Mouse (Mus musculus) thymus, postnatal 0 days (tissue): Measurements from ENCODE around the gene Kif5a. TPM values are rescaled to one million over a fixed set of nuclear protein-coding genes. Genes with fewer than 3 reads are reported as not detected.
"Not testable (repeated sequence)": the region's sequence is repeated elsewhere in the genome, so short reads cannot be mapped to it uniquely, and the experiment has no call there.

Experiments
- DNase-seq: peaks from one replicate; pipeline ENCODE4 v3.0.0-alpha.2; 2015; ENCODE audit warnings: low spot score
- polyA plus RNA-seq: library from polyadenylated mRNA; unstranded; fragments of >200 nt; fragmentation: Nextera tagmentation; extraction: Ambion mirVana; gene quantifications from 2 replicates; pipeline ENCODE4 v1.2.1, GENCODE M21; 2015

Gene Kif5a
- 0.13 and 0.32 TPM in 2 replicates for polyA plus RNA-seq

DNA sequence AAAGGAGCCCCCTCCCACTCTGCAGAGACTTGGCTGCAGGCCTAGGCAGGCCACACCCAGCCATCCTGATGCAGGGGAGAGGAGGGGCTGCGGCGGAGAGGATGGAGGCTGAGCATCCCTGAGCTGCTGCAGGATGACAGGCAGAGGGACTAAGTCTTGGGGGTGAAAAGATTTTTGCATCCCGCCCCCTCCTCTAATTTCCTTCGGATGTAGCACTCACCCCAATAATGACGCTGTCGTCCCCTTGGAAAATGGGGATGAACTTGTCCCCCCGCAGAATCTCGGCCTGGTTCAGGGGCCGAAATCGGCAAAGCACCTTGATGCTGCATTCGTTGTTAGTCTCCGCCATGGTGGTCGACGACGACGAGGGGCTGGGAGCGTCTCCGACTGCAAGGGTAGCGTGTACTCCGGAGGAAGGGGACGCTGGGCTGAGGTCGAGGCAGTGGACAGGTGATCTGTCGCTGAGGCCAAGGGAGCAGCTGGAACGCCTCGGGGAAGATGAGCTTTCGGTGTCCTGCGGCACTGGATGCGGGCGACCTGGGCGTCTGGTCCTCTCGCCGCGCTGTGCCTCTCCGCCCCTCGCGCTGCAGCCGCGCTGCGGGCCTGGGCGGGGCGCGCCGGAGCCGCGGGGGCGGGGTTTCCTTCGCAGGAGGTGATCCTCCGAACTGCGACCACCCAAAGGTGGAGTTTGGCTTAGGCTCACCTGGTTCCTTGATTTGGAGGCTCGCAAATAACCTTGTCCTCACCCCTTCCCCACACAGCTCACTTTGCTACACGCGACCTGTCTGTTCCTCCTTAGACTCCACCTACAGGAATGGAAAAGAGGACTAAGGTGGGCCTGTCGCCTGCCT, at the start of gene Kif5a:
Gene Kif5a, minus strand, starts transcription at position 801 of the 851 bp plus-strand sequence.
- DNase-seq, result peak; percentile 44

DNA sequence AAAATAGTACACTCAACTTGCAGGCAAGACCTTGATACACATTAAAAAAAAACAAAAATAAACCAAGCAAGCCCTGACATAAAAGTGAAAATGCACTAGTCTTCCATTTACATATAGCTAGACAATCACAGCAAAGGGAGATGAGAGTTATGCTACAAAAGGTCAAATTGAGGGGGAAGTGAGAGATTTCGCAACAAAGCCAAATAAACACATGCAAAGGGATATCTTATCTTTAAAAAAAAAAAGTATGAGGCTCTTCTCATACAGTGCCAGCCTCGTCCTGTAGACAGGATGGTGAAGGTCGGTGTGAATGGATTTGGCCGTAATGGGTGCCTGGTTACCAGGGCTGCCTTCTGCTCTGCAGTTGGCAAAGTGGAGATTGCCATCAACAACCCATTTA, 49.7 kb upstream of the Kif5a start:
- DNase-seq, result no peak

DNA sequence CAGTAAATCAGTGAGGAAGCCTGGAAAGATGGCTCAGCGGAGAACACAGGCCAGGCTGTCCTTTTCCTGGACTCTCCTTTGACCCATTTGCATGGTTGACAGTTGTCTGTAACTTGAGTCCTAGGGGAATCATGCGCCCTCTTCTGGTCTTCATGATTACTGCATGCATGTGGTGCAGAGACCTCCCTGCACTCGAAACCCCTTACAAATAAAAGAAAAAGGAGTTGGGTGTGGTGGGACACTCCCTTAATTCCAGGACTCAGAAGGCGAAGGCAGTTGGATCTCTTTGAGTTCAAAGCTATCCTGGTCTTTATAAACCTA, 49.2 kb upstream of the Kif5a start:
- DNase-seq, result peak; percentile 88

DNA sequence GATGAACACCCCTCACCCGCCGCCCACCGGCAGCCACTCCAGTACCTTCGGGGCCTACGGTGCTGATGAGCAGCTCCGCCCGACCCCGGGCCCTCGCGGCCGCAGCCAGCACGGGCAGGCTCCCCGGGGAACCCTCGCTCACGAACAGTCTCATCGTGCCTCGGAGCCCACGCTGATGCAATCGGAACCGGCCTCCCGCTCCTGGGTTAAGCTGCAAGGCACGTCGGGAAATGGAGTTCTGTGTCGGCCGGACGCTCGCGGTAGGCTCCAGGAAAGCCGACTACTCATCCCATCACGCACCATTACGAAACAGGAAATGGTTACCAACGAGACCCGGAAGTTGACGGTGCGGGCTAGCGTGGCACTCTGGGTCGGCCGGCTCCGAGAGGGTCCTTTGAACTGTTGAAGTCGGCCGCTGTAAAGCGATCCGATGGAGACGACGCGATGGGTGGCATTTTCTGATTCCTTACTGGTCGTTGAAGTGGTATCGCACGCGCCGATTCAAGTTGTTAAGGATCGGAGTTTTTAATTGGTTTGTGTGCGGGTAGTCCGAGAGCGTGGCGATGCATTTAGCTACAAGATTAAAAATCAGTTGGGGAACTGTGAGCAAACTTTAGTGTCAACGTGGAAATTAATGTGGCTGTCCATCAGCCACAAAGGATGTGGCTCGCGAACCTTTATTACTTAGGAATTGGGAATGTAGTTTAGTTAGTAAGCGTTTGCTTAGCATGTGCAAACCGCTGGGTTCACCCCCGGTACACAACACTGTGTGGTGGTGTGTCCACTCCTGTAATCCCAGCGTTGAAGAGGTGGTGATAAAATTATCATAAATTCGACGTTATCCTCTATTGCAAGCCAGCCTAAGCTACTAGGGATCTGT, 48.6 kb upstream of the Kif5a start, which contains the start of gene Mars:
Gene Mars, minus strand, starts transcription at position 311 of the 880 bp plus-strand sequence.
- peak; percentile 95 for DNase-seq

DNA sequence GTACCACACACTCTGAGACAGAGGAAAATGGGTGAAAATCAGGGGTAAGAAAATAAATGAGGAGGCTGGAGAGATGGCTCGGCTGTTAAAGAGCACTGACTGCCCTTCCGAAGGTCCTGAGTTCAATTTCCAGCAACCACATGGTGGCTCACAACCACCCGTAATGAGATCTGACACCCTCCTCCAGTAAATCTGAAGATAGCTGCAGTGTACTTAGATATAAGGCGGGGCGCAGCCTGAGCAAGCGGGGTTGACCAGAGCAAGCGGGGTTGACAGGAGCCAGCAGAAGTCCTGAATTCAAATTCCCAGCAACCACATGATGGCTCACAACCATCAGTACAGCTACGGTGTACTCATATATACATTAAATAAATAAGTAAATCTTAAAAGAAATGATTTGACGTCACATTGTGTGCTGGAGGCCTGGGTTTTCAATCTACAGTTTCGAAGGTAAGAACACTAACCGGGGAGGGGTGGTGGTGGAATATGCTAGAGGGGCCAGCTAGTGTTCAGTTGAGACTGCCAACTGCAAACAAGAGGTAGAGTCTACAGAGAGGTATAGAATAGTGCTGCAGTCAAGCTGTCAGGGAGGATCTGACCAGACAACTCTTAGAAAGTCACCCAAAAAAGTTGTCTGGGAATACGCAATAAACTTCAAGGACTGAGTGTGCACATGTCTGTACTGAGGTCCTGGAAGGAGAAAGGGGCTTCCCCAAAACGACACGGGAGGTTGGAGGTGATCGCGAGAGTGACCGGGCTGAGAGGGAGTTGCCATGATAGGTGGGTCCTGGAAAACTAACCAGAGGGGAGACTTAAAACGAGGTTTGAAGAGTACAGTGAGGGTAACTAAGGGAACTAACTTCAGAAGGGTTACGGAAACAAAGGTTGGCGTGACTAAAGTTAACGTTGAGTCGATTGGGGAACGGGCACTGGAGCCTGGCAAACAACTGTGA, 47.7 kb upstream of the Kif5a start:
- peak; percentile 47 for DNase-seq

DNA sequence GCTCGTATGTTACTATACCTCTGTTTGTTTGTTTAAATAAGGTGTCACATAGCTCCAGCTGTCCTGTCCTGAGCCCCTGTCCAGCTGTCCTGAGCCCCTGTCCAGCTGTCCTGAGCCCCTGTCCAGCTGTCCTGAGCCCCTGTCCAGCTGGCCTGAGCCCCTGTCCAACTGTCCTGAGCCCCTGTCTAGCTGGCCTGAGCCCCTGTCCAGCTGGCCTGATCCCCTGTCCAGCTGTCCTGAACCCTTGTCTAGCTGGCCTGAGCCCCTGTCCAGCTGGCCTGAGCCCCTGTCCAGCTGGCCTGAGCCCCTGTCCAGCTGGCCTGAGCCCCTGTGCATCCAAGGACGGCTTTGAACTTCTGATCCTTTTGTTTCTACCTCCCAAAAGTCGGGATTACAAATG, 46.0 kb upstream of the Kif5a start:
- DNase-seq, result not testable (repeated sequence)

DNA sequence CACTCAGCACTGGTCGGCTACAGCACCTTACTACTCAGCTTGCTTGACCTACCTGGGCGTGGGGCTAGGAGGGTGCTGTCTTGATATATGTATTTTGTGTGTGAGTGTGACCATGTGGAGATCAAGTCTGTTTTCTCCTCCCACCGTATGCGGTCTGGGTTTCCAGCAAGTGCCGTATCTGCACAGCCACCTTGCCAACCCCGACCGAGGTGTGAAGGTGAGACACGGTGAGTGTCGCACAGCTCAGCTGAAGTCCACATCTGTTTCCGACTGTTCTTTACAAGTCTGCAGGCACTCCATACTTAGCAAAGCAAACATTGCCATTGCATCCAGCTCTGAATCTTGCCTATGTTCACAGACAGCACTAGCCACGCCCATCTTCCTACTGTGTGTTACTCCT, 40.0 kb upstream of the Kif5a start:
- DNase-seq, result no peak

DNA sequence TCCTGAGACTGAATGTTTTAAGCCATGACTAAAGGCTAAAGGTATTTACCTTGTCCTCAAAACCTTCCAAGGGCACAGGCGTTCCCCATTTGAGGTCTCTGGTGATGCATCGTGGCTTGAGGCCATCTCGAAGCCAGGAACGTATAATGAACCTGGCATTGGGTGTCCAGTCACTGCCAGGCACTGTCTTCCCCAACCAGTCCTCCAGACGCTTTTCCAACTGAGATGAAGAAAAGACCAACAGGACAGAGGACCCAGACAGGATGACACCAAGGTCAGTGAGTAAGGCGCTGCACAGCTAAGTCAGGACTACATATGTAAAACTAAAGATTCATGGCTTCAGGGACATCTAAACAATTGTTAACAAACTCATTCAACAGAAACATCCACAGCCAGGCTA, 37.2 kb upstream of the Kif5a start:
- no peak for DNase-seq

DNA sequence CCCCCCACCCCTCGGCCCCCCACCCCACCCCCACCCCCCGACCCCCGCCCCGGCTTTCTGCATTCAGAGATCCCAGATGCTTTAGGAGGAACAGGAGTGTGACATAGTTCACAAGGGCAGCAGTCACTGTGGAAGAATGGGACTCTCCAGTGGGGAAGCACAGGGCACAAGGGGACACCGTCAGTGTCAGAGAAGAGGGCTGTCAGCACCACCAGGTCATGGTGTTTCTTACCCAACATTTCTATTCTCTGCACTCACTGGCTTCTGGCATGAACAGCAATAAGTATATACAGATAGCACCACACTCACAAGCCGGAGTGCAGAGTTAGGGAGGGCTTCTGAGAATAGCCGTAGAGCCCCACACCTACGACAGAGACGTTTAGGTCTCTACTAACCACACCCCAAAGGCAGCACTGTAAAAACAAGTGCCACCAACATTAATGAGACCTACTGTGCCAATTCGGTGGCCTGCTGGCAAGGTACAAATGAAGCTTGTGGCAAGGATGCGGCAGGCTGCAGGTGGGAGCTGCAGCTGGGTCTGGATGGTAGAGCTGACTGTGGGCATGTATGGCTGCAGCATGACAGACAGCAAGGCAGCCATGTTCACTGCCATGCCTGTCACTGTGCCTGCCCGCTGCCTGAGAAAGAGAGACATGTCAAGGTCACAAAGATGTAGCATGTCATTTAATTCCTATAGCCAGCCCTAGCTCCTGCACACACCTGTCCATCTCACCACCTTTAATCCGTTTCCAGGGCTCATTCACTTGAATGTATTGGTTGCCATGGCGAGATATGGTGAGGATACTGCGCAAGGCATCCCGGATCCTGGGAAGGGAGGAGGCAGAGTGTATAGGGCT, 34.1 kb upstream of the Kif5a start:
- DNase-seq, result no peak

DNA sequence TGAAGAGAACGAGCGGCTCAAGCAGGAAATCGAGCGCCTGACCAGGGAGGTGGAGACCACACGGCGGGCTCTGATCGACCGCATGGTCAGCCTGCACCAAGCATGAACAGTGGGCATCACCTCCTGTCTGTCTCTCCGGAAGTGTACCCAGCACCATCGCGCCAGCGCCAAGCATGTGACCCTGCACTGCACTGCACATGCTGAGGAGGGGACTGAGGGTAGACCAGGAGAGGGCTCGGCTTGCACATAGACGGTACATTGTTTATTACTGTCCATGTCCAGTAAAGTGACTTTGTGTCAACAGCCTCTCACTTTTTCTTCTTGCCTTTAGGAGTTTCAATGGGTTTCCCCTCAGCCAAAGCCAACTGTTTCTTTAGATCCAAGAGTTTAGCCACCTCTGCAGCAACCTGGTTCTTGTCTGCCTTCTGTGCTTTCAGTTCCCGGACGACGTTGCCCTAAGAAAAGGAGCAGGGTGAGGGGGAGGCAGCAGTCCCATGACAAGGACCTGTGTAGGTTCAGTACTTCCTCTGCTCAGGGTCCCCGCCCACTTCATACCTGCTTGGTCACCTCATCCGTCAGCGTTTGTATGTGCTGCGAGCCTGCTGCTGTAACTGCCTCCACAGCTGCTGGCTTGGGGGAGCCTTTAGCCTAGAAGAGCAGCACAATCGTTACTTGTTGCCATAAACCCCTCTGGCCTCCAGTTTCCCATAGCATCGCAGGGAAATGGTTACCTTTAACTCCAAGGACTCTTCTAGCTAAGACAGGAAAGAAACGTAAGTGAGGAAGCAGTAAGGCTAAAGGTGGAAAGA, 33.0 kb upstream of the Kif5a start:
- no peak for DNase-seq

DNA sequence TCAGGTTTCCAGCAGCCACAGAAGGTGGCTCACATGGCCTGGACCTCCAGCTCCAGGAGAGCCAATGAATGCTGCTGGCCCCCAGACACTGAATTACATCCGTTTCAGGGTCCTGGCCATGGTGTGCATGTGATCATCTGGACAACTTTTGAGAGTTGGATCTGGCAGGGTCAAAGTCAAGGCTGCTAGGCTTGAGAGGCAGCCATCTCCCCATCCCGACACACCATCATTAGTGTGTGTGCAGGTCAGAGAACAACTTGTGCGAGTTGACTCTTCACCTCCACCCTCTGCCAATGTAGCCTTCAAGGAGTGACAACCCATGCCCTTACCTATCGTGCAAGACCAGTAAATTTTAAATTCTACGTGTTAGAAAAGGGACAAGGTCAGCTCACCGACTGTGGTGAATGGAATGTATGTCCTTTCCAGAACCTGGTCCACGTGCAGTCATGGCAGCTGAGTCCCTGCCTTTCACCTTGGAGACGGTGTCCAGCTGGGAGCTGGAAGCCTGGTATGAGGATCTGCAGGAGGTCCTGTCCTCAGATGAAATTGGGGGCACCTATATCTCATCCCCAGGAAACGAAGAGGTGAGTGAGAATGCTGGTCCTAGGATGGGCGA, 31.9 kb upstream of the Kif5a start:
- DNase-seq, result no peak

DNA sequence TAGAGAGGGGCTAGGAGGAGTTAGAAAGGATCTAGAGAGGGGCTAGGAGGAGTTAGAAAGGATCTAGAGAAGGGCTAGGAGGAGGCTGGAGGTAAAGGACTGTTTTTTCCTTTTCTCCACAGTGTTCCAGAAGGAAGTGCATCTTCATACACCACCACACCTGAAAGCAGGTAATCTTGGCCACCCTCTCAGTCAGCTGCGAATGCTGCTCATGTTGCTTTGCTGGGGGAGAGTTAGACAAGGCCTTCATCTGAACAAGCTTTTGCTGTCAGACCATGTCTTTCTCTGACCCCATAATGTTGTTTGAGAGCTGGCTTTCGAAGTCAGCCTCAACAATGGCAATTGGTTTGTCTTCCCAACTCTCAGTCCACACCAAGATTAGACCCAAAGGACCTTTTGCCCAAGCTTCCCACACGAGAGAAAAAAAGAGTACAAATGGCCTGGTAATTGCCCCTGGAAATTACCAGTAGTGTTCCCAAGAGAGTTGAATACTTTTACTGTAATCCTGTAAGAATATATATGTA, 30.5 kb upstream of the Kif5a start:
- DNase-seq, result no peak

DNA sequence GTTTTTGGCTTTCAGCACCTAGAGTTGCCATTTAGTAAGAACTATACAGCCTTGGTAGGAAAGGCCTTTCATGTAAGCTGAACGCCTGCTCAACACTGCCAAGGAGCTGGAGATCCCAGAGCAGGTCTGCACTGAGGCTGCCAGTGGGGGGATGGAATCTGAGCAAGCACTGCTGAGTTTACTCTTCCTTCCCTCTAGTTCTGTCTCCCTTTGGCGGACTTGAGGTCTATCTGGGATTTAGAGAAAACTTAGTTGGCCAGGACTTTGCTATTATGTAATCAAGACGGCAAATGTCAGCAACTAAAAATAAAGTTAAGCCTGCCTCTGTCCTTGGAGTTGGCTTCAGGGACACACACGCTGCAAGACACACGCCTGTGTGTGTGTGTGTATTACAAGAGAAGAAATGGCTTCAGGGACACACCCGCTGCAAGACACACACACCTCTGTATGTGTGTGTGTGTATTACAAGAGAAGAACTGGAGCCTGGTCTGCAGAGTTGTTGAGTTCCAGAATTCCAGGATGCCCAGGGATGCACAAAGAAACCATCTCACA, 29.9 kb upstream of the Kif5a start:
- DNase-seq, result no peak

DNA sequence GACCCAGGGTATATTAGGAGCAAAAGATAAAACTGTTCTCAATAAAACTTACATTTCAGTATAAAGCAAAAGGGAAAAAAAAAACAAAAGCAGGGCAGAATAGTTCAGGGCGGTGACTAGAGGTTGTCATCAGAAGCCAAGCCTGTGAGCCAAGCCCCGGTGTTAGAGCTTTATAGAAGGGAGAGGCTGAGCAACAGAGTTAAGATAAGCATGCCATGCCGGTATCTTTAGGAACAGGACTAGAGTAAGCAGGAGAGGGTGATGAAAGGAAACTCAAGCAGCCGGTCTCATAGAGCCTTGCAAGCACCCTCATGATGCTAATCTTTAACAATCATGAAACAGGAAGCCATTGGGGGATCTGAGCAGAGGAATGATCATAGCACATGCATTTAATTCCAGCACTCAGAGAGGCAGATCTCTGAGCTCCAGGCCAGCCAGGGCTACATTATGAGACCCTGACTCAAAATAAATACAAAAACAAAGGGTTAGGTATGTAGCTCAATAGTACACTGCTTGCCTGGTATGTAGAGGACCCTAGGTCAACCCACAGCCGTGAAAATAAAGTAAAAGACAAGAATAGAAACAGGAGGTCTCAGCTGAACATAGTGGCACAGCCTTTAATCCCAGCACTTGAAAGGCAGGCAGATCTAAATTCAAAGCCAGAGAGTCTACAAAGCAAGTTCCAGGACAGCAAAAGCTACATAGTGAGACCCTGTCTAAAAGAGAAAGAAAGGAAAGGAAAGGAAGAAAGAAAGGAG, 28.9 kb upstream of the Kif5a start:
- peak; percentile 23 for DNase-seq

DNA sequence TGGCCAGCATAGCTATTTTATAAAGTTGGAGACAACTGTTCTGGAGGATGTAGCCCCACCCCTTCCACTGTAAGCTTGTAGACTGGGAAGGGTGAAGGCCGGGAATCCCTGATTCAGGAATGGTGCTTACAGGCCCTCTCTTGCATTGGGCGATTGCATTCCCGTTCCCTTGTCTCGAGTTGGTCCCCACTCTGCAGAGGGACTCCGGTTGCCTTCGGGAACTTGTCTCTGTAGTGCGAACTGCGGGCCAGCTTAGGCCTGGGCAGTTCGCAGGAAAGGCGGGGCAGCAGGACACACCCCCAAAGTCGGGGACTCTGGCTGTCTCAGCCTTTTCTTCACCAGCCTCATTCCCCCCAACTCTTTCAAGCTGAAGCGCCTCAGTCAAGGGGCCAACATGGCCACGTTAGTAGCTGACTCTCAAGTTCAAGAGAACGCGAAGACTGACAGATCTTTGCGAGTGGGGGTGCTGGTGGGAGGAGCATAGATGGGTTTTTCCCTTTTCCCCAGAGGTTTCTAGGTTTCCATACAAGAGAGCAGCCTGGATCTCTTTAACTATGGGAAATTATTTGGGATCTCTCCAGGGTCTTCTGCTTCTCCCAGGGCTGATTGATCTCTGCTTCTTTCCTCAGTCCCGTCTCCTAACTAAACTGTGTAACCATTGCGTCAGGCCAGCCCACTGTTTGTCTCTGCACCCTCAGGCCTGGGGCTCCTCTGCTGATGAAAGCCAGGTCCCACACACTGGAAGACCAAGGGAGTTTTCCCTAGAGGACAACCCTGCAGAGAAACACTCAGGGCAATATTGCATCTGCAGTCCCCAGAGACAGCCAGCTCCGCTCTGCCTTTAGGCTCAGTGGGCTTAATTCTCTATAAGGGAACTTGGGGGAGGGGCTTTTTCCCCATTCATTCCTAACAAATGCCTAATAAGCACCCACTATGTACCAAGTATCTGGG, 28.1 kb upstream of the Kif5a start:
- DNase-seq, result peak; percentile 62

DNA sequence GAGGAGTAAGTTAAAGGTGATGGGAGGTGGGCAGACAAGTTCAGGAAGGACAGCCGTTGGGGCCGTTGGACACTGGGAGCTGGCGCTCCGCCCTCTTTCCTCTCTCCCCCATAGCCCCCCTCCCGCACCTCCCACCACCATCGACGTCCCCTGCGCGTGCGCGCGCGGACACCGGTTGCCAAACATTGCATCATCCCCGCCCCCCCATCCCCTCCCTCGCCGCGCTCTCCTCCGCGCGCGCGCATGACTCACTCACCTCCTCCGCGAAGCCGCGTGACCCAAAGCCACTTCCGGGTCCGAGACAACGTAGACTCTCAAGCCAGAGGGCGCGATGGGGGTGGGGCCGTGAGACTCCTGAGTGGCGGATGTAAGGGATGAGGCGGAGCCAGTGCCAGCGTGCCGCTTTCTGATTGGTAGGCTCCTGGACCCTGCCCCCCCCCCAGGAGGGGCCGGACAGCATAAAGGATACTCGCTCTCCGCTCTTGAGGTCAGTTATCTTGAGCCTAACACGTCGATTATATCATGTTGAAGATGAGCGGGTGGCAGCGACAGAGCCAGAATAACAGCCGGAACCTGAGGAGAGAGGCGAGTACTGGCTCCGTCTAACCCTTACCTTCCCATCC, 27.3 kb upstream of the Kif5a start:
- DNase-seq, result peak; percentile 99
